Mouse (Mus musculus) kidney, postnatal 10 days (tissue): ENCODE data around the gene Gdf1.

Source experiments
- DNase-seq: peaks from one replicate; pipeline ENCODE4 v3.0.0; 2021; ENCODE audit warnings: mixed read lengths

Gene Gdf1

DNA sequence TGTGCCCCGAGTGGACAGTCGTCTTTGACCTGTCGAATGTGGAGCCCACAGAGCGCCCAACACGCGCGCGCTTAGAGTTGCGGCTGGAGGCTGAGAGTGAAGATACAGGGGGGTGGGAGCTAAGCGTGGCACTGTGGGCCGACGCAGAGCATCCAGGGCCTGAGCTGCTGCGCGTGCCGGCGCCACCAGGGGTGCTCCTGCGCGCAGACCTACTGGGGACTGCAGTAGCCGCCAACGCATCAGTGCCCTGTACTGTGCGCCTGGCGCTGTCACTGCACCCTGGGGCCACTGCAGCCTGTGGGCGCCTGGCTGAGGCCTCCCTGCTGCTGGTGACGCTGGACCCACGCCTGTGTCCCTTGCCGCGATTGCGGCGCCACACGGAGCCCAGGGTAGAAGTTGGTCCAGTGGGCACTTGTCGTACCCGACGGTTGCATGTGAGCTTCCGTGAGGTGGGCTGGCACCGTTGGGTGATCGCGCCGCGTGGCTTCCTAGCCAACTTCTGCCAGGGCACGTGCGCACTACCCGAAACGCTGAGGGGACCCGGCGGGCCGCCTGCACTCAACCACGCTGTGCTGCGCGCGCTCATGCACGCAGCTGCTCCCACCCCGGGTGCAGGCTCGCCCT is 1.2 kb downstream of the Gdf1 start:
- peak; percentile 72 for DNase-seq

DNA sequence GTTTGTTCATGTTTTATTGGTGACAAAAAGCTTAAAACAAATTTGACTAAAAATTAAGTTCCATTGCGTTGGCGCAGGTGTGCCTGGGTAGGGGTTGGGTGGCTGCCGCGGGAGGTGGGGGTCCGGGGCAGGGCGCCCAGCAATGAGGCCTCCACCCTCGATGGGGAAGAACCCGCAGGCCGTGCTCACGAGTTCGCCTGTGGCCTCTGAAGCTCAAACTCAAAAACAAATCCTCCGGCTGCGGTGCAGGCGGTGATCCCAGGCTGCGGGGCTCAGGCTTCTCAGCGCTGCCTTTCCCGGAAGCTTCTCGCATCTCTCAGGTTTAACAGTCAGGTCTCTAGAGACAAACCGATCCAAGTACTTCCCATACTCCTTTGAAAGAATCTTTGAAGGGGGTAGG is 1.9 kb downstream of the Gdf1 start:
- DNase-seq = no peak

- peak; percentile 83 for DNase-seq
Observed at GRCm38 (mm10) chr8:70332070-70332877, 2.7 kb downstream of the Gdf1 start.

DNA sequence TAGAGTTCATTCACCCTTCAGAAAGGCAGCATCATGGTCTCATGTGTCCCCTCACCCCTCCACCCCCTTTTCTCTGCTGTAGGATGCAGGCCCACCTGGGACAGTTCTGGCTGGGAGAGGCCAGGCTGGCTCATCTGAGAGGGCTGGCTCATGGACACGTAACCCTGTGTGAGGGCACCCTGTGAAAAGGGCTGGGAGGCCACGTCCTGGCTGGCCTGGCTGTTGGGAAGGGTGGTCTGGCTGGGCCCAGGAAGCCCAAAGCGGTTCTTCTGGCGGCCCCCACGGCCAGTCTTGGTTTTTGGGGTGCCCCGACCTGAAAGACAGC is 3.2 kb downstream of the Gdf1 start:
- no peak for DNase-seq

DNA sequence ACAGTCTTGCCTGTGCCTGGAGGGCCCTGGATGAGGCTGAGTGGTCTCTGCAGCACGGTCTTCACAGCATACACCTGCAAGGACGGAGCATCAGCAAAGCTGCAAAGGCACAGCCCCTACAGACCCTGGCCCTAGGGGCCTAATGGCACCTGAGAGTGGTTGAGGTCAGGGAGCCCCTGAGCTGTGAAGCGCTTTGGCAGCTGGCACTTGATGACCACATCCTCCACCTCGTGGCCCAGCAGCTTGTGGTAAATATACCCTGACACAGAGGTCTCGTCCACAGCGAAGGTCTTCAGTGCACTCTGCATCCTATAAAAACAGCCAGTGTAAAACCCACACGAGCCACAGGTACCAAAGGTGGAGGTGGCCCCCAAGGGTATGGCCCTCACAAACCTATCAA is 9.3 kb downstream of the Gdf1 start:
- no peak for DNase-seq

- no peak for DNase-seq
Observed at GRCm38 (mm10) chr8:70340659-70341058, 11.0 kb downstream of the Gdf1 start.

DNA sequence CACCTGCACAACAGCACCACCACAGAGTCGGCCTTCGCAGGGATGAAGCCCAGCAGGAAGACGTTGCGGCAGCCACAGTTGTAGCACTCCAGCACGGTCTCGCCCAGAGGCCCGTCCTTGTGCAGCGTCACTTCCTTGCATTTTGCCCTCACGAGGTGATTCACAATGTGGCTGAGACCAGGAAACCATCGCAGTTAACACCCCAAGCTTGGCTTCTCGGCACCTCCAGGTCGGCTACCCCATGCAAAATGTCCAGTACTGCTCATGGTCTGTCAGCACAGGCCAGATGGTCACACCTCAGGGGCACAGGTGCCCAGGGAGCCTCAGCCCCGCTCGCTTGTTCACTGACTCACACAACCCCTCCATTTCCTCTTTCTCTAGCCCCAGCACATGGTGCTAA is 12.4 kb downstream of the Gdf1 start:
- DNase-seq = no peak

DNA sequence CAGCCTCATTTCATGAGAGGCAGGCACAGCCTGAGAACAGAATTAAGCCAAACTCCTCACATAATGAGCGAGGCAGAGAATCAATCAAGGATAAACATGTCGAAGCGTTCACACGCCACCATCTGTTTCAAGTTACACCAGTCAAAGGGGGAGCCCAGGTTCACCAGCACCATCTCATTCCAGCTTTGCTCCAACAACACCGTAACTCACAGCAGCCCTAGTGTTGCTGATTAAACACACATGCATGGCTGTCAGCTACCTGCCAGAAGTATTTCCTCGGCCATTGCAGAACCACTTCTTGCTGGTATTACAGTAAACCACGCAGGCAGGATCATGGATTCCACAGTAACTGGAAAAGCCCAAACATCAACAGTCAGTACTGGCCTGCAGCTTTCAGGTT is 13.5 kb downstream of the Gdf1 start:
- DNase-seq = no peak

DNA sequence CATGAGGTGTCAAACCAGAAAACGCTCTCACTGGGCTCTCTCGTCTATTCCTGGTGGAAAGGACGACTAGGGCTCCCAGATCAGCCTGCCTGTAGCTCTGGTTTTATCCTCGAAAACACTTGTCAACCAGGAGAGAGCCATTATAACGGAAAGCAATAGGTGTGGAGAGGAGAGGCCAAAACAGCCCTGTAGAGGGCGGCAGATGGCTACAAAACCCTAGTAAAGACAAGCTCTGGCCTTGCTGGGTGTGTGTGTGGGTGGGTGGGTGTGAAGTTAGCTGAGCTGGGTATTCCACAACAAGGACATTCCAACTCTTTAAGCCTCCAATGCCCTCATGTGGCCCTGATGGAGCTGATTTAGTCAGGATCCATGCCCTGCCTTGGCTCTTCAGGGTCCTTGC is 14.1 kb downstream of the Gdf1 start:
- DNase-seq = peak; percentile 61

DNA sequence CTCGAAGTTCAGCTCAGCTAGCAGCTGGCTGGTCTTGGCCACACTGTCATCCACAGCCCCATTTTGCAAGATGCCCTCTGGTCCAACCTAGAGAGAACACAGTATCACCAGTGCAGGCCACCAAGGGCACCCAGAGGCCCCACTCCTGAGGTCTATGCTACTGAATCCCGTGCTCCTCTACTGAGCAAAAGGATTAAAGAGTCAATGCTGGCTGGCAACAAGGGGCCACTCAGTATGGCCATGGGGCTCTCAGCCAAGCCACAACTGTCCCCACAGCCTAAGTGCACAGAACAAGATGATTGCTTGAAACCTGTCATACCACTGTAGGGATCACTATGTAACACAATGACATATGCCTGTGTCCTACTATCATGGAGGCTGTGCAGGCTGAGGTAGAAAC is 14.7 kb downstream of the Gdf1 start:
- no peak for DNase-seq

DNA sequence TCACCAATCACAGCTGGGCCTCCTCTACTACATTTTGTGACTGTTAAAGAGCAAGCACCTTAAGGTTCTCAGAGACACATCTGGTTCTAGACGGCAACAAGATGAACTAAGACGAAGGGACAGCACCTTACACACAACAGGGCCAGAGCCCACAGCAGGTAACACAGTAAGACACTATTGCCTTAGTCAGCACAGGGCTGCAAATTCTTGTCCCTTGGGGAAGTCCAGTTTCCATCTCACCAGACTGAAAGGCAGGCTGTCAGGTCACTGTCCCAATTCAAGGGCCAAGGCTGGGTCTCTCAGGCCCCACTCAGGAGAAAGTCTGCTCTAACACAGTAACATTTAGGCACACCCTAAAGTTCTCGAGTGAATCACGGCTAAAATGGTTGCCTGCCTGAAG is 17.8 kb downstream of the Gdf1 start:
- DNase-seq = no peak

GRCm38 (mm10) chr8:70347860-70348420 is 18.3 kb downstream of the Gdf1 start:
- DNase-seq = no peak

- DNase-seq = no peak
Observed at GRCm38 (mm10) chr8:70351035-70351999, 21.7 kb downstream of the Gdf1 start.

DNA sequence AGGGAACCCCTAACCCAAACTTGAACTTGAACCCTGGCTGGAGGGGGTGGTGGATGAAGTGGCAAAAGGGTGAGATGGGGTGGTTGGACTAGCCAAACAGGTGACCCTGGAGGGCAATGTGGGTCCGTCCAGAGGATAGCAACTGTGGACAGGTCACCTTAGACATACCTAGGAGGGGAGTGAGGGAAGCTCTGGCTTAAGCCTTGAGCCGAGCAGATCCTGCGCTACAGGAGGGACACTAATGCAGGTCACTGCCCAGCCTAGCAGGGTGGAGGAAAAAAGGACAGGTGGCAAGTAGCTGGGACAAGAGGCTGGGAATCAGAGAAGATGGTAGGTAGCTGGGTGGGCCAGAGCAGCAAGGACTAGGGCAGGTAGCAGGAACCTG is 22.4 kb downstream of the Gdf1 start:
- no peak for DNase-seq

GRCm38 (mm10) chr8:70352657-70353151 is 23.1 kb downstream of the Gdf1 start:
- DNase-seq = peak; percentile 61

- peak; percentile 100 for DNase-seq
Observed at GRCm38 (mm10) chr8:70353194-70353817, 23.7 kb downstream of the Gdf1 start, which contains the start of gene Upf1. TSS of gene Upf1 (minus strand) at chr8:70353278.

DNA sequence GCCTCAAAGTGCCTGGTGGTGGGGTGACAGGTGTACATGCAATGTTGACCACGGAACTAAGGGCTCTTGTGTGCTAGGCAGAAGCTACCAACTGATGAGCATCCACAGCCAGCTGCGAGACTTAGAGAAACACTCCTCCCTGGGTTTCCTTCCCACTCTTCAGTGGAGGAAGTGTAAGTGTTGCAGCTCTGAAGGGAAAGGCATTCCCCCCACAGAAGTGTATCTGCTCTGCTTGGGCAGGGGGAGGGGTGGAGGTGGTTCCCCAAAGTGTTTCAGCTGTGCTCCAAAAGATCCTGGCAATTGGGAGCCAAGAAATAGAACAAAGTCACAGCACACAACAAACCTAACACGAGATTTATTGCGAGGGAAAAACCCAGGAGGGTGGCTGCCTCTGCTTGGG is 24.4 kb downstream of the Gdf1 start:
- no peak for DNase-seq

- no peak for DNase-seq
Observed at GRCm38 (mm10) chr8:70356111-70356510, 26.5 kb downstream of the Gdf1 start.

GRCm38 (mm10) chr8:70359411-70359810 is 29.8 kb downstream of the Gdf1 start:
- peak; percentile 76 for DNase-seq

GRCm38 (mm10) chr8:70360769-70361168 is 31.2 kb downstream of the Gdf1 start:
- peak; percentile 47 for DNase-seq

GRCm38 (mm10) chr8:70361484-70362032 is 31.9 kb downstream of the Gdf1 start:
- DNase-seq = no peak

DNA sequence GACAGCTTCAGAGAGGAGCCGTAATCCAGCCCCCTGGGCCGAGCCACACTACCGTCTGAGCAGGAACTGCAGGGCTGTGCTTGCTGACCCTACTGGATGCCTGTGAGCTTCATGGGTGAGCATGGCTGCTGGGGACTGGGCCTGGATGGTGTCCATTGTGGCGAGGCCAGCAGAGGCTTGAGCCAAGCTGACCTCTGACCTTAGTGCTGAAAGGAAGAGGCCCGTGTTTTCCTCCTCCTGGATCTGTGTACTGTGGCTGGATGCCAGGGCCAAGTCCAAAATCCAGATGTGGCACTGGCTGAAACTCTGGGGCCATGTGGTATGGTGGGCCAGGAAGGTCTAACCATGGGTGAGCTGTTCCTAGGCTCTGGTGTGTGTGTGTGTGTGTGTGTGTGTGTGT is 34.4 kb downstream of the Gdf1 start:
- peak; percentile 60 for DNase-seq
